In genomic region chr9:106467746-106468145, GRCm38 (mm10) we compare ENCODE assay signal across 26 mouse cellular contexts. TPM values are rescaled to one million over a fixed set of nuclear protein-coding genes. Genes with fewer than 3 reads are reported as not detected.
"Had no signal": no experiment of that assay in that cellular context is flagged by ENCODE, and none has a peak within 500 bp of the region (broad histone marks: within the 10 kb centered on the region; RNA-seq: fewer than 3 reads in every experiment).

No protein-coding gene starts in this region.

- H3K27ac ChIP-seq: gastrocnemius, adult 2 months; heart, embryonic 10.5 days; hindbrain, embryonic 10.5 days; hindbrain, embryonic 12.5 days; hindbrain, embryonic 14.5 days; intestine, embryonic 15.5 days; layer of hippocampus, adult 2 months; left cerebral cortex, adult 2 months; limb, embryonic 10.5 days; limb, embryonic 12.5 days; liver, embryonic 13.5 days had no signal

- DNase-seq: gastrocnemius, adult 2 months; gastrocnemius, postnatal 10 days; gastrocnemius, postnatal 25 days; heart, adult 18-20 months; heart, postnatal 10 days; heart, postnatal 4 days; kidney, adult 18-20 months; kidney, postnatal 10 days; kidney, postnatal 25 days; kidney, postnatal 4 days; liver; liver, embryonic 13.5 days had no signal

- ATAC-seq: hindbrain, embryonic 16.5 days; inflammation-experienced regulatory T-cells, adult 6 months; intestine, embryonic 15.5 days; intestine, postnatal 0 days had no signal

- H3K9me3 ChIP-seq: heart, embryonic 10.5 days; heart, embryonic 12.5 days; hindbrain, embryonic 10.5 days; hindbrain, embryonic 12.5 days; intestine, embryonic 15.5 days; limb, embryonic 10.5 days; limb, embryonic 12.5 days; liver, embryonic 13.5 days had no signal

- H3K9ac ChIP-seq: heart, embryonic 12.5 days; hindbrain, embryonic 12.5 days; hindbrain, embryonic 14.5 days; intestine, embryonic 15.5 days; limb, embryonic 12.5 days; liver, embryonic 13.5 days had no signal

- H3K4me2 ChIP-seq: heart, embryonic 12.5 days; hindbrain, embryonic 12.5 days; hindbrain, embryonic 14.5 days; intestine, embryonic 15.5 days; limb, embryonic 12.5 days; liver, embryonic 11.5 days; liver, embryonic 13.5 days had no signal

- H3K36me3 ChIP-seq: liver, embryonic 13.5 days had no signal

- H3K4me3 ChIP-seq: gastrocnemius, adult 2 months; heart, embryonic 10.5 days; heart, embryonic 12.5 days; hindbrain, embryonic 10.5 days; hindbrain, embryonic 12.5 days; intestine, embryonic 15.5 days; layer of hippocampus, adult 2 months; left cerebral cortex, adult 2 months; limb, embryonic 10.5 days; limb, embryonic 12.5 days; liver, embryonic 13.5 days had no signal

RNA-seq across cellular contexts. Expression of gene Gpr62, which starts 2.0 kb away (rescaled TPM):
- polyA plus RNA-seq: inflammation-experienced regulatory T-cells, adult 6 months; liver, embryonic 13.5 days had no signal
